ENCODE assay signal across 8 mouse cellular contexts in genomic region chr16:87699306-87699692, GRCm38 (mm10). TPM values are rescaled to one million over a fixed set of nuclear protein-coding genes. Genes with fewer than 3 reads are reported as not detected.
DNase-seq lines count a peak whose midpoint lies in the region; ATAC-seq lines count a peak whose summit lies in the region.

No protein-coding gene starts in this region.

- H3K36me3 ChIP-seq in midbrain, embryonic 13.5 days: no peaks in the 10 kb centered on the region

- DNase-seq in frontal cortex, postnatal 10 days (ENCODE audit: low spot score in 2 of 2): no peak
- peak; percentile 52 for DNase-seq in thymus, postnatal 0 days (ENCODE audit: low spot score)
- DNase-seq in thymus, postnatal 14 days: no peak
- peak; percentile 29 to 39 for DNase-seq in frontal cortex, postnatal 25 days (ENCODE audit: low spot score in 2 of 2)
- DNase-seq in left cerebral cortex, adult 18-20 months (ENCODE audit: low spot score in 2 of 2): peak; percentile 45 to 48
- no peak for DNase-seq in yolk sac, embryonic 10.5 days (ENCODE audit: low spot score)

- 0 out of 2 replicates have a peak, but pooled peaks cover 3% of the 10 kb centered on the region for H3K27me3 ChIP-seq in midbrain, embryonic 13.5 days

- H3K4me1 ChIP-seq in midbrain, embryonic 13.5 days (replicated peaks): peaks cover 40% of the 10 kb centered on the region

- ATAC-seq in frontal cortex, adult (ENCODE audit: low TSS enrichment): peak; percentile 56
- no peak for ATAC-seq in midbrain, embryonic 13.5 days

- peak overlapping the region; percentile 84 for H3K4me3 ChIP-seq in midbrain, embryonic 13.5 days (replicated peaks)

- peak overlapping the region; percentile 78 for H3K4me2 ChIP-seq in midbrain, embryonic 13.5 days (replicated peaks)

- H3K27ac ChIP-seq in midbrain, embryonic 13.5 days: peak overlapping the region; percentile 95

- under 1% methylated on average over 20 of the region's 20 CpGs for WGBS in midbrain, embryonic 13.5 days

- H3K9ac ChIP-seq in midbrain, embryonic 13.5 days (replicated peaks): peak overlapping the region; percentile 95

- no peaks in the 10 kb centered on the region for H3K9me3 ChIP-seq in midbrain, embryonic 13.5 days

RNA-seq across cellular contexts. Expression of gene Bach1, which starts 0.6 kb away (rescaled TPM):
- 24.1 and 26.0 TPM in 2 replicates for polyA plus RNA-seq in thymus, postnatal 0 days (2015; fragmentation: Nextera tagmentation; extraction: Ambion mirVana)
- 10 to 100 TPM; 10.9 to 12.6 TPM for total RNA-seq in left cerebral cortex, adult 18-20 months (2021)
- polyA plus RNA-seq in midbrain, embryonic 13.5 days (2015; fragmentation: Nextera tagmentation; extraction: Ambion mirVana): 21.1 and 25.4 TPM in 2 replicates

Comparison
In these comparisons a context has a peak if more than half of its experiments do, and no peak if none do; other contexts are left out.
1. DNase-seq: peak in thymus, postnatal 0 days (single experiment), frontal cortex, postnatal 25 days (2 of 2) and left cerebral cortex, adult 18-20 months (2 of 2); none in frontal cortex, postnatal 10 days (0 of 2), thymus, postnatal 14 days (single experiment) and yolk sac, embryonic 10.5 days (single experiment).